ENCODE assay signal across 15 mouse cellular contexts in genomic region chr19:36886316-36886715, GRCm38 (mm10). TPM values are rescaled to one million over a fixed set of nuclear protein-coding genes. Genes with fewer than 3 reads are reported as not detected.
DNase-seq lines count a peak whose midpoint lies in the region; ATAC-seq lines count a peak whose summit lies in the region.
"Had no signal": no experiment of that assay in that cellular context is flagged by ENCODE, and none has a peak within 500 bp of the region (broad histone marks: within the 10 kb centered on the region; RNA-seq: fewer than 3 reads in every experiment).

No protein-coding gene starts in this region.

- peak; percentile 30 for DNase-seq in CD4-positive, CD25-positive, alpha-beta regulatory T cell, adult 2 months (ENCODE audit: low read depth, low spot score)
- peak; percentile 51 for DNase-seq in hindbrain, embryonic 11.5 days (ENCODE audit: low spot score)
- DNase-seq in 3T3-L1 (ENCODE audit: low read depth, low spot score): peak; percentile 40
- peak; percentile 62 for DNase-seq in embryo, embryonic 10.5 days (ENCODE audit: low spot score)
- no peak for DNase-seq in frontal cortex, postnatal 36 days (ENCODE audit: low spot score in 2 of 2)
- DNase-seq: adrenal gland, adult 8-10 months; kidney, adult 9 months; right cerebral cortex, postnatal 25 days had no signal

- H3K4me2 ChIP-seq in hindbrain, embryonic 11.5 days (replicated peaks; ENCODE audit: low read depth, low read length): no peak overlapping the region
- H3K4me2 ChIP-seq in hindbrain, embryonic 16.5 days (ENCODE audit: low read length): no peak overlapping the region
- H3K4me2 ChIP-seq: embryonic facial prominence, embryonic 12.5 days; forebrain, embryonic 12.5 days; limb, embryonic 13.5 days; stomach, embryonic 15.5 days had no signal

- H3K9me3 ChIP-seq in hindbrain, embryonic 11.5 days (ENCODE audit: control insufficient read depth, low read length): no peaks in the 10 kb centered on the region
- no peaks in the 10 kb centered on the region for H3K9me3 ChIP-seq in hindbrain, embryonic 16.5 days (ENCODE audit: control insufficient read depth, low read length)
- H3K9me3 ChIP-seq: embryonic facial prominence, embryonic 12.5 days; forebrain, embryonic 12.5 days; limb, embryonic 13.5 days; stomach, embryonic 15.5 days had no signal

- no peaks in the 10 kb centered on the region for H3K27me3 ChIP-seq in hindbrain, embryonic 11.5 days (ENCODE audit: control insufficient read depth, insufficient read depth, low read length)
- H3K27me3 ChIP-seq in hindbrain, embryonic 16.5 days (replicated peaks; ENCODE audit: control insufficient read depth, insufficient read depth, low read length): no peaks in the 10 kb centered on the region
- H3K27me3 ChIP-seq: embryonic facial prominence, embryonic 12.5 days; forebrain, embryonic 12.5 days; limb, embryonic 13.5 days; stomach, embryonic 15.5 days had no signal

- no peak overlapping the region for H3K9ac ChIP-seq in hindbrain, embryonic 11.5 days (ENCODE audit: low read depth, low read length)
- H3K9ac ChIP-seq in hindbrain, embryonic 16.5 days (ENCODE audit: low read depth, low read length): no peak overlapping the region
- H3K9ac ChIP-seq: embryonic facial prominence, embryonic 12.5 days; forebrain, embryonic 12.5 days; limb, embryonic 13.5 days; stomach, embryonic 15.5 days had no signal

- H3K4me3 ChIP-seq in hindbrain, embryonic 11.5 days (ENCODE audit: low read depth, low read length): no peak overlapping the region
- H3K4me3 ChIP-seq in hindbrain, embryonic 16.5 days (ENCODE audit: low read length): no peak overlapping the region
- H3K4me3 ChIP-seq: embryonic facial prominence, embryonic 12.5 days; forebrain, embryonic 12.5 days; limb, embryonic 13.5 days; stomach, embryonic 15.5 days had no signal

- peaks cover 8% of the 10 kb centered on the region; the same call in 1 of the 2 replicates for H3K36me3 ChIP-seq in hindbrain, embryonic 11.5 days (ENCODE audit: control insufficient read depth, insufficient read depth, low read length)
- H3K36me3 ChIP-seq in hindbrain, embryonic 16.5 days (ENCODE audit: control insufficient read depth, insufficient read depth, low read length): peaks cover 59% of the 10 kb centered on the region

- WGBS in hindbrain, embryonic 11.5 days: 79% methylated on average over 2 of the region's 2 CpGs
- WGBS in hindbrain, embryonic 16.5 days: 68% methylated on average over 2 of the region's 2 CpGs

- no peak for ATAC-seq in CD4-positive, CD25-positive, alpha-beta regulatory T cell, adult 4 months
- no peak for ATAC-seq in hindbrain, embryonic 11.5 days (ENCODE audit: low FRiP score)
- ATAC-seq in hindbrain, embryonic 16.5 days: no peak
- ATAC-seq in inflammation-experienced regulatory T-cells, adult 6 months: no peak

- H3K4me1 ChIP-seq in hindbrain, embryonic 11.5 days (replicated peaks; ENCODE audit: control insufficient read depth, insufficient read depth, low read length): no peaks in the 10 kb centered on the region
- no peaks in the 10 kb centered on the region for H3K4me1 ChIP-seq in hindbrain, embryonic 16.5 days (ENCODE audit: control insufficient read depth, insufficient read depth, low read depth, low read length)
- H3K4me1 ChIP-seq: embryonic facial prominence, embryonic 12.5 days; forebrain, embryonic 12.5 days; limb, embryonic 13.5 days; stomach, embryonic 15.5 days had no signal

- no peak overlapping the region for H3K27ac ChIP-seq in hindbrain, embryonic 11.5 days (ENCODE audit: low read depth, low read length)
- H3K27ac ChIP-seq in hindbrain, embryonic 16.5 days (ENCODE audit: low read depth, low read length): no peak overlapping the region
- H3K27ac ChIP-seq: embryonic facial prominence, embryonic 12.5 days; forebrain, embryonic 12.5 days; limb, embryonic 13.5 days; stomach, embryonic 15.5 days had no signal

RNA-seq across cellular contexts. Expression of gene Fgfbp3, which starts 33.1 kb away (rescaled TPM):
- polyA plus RNA-seq in CD4-positive, CD25-positive, alpha-beta regulatory T cell, adult 4 months (2017; shearing (Covaris generic)): not detected
- polyA plus RNA-seq in hindbrain, embryonic 11.5 days (2014; fragmentation: Nextera tagmentation; extraction: Ambion mirVana): 28.3 and 33.0 TPM in 2 replicates
- polyA plus RNA-seq in hindbrain, embryonic 16.5 days (2015; fragmentation: Nextera tagmentation; extraction: Ambion mirVana): 28.2 and 44.1 TPM in 2 replicates
- under 1 TPM in 1 of 3 experiments, not detected in 2; 0.20 TPM for polyA plus RNA-seq in inflammation-experienced regulatory T-cells, adult 6 months (2017; shearing (Covaris generic))

RNA-seq across cellular contexts. Expression of gene Btaf1, which starts 39.6 kb away (rescaled TPM):
- polyA plus RNA-seq in CD4-positive, CD25-positive, alpha-beta regulatory T cell, adult 4 months (2017; shearing (Covaris generic)): 10 to 100 TPM in 1 of 2 experiments, 1 to 10 TPM in 1; 8.3 to 11.4 TPM
- 19.0 and 20.2 TPM in 2 replicates for polyA plus RNA-seq in hindbrain, embryonic 11.5 days (2014; fragmentation: Nextera tagmentation; extraction: Ambion mirVana)
- polyA plus RNA-seq in hindbrain, embryonic 16.5 days (2015; fragmentation: Nextera tagmentation; extraction: Ambion mirVana): 6.6 and 8.7 TPM in 2 replicates
- polyA plus RNA-seq in inflammation-experienced regulatory T-cells, adult 6 months (2017; shearing (Covaris generic)): 10 to 100 TPM in 1 of 3 experiments, 1 to 10 TPM in 2; 6.4 to 11.5 (median 9.0) TPM

RNA-seq across cellular contexts. Expression of gene Tnks2, which starts 52.3 kb away (rescaled TPM):
- 10 to 100 TPM; 23.5 to 34.1 TPM for polyA plus RNA-seq in CD4-positive, CD25-positive, alpha-beta regulatory T cell, adult 4 months (2017; shearing (Covaris generic))
- 80.8 and 91.1 TPM in 2 replicates for polyA plus RNA-seq in hindbrain, embryonic 11.5 days (2014; fragmentation: Nextera tagmentation; extraction: Ambion mirVana)
- 19.0 and 36.7 TPM in 2 replicates for polyA plus RNA-seq in hindbrain, embryonic 16.5 days (2015; fragmentation: Nextera tagmentation; extraction: Ambion mirVana)
- 10 to 100 TPM; 25.8 to 31.5 (median 31.3) TPM for polyA plus RNA-seq in inflammation-experienced regulatory T-cells, adult 6 months (2017; shearing (Covaris generic))

Comparison
In these comparisons a context has a peak if more than half of its experiments do, and no peak if none do; other contexts are left out.
1. DNase-seq: peak in CD4-positive, CD25-positive, alpha-beta regulatory T cell, adult 2 months (single experiment), hindbrain, embryonic 11.5 days (single experiment), 3T3-L1 (single experiment) and embryo, embryonic 10.5 days (single experiment); none in frontal cortex, postnatal 36 days (0 of 2).
2. RNA of gene Fgfbp3, which starts 33.1 kb away (polyA plus RNA-seq): 28.3 to 33.0 TPM in hindbrain, embryonic 11.5 days and 28.2 to 44.1 TPM in hindbrain, embryonic 16.5 days; 0.20 TPM in inflammation-experienced regulatory T-cells, adult 6 months and not detected in CD4-positive, CD25-positive, alpha-beta regulatory T cell, adult 4 months; every median in the first group is over 10 times any median in the second.